Mouse (Mus musculus): Measurements from ENCODE around the gene Ccz1. TPM values are rescaled to one million over a fixed set of nuclear protein-coding genes. Genes with fewer than 3 reads are reported as not detected.

Gene Ccz1
- polyA plus RNA-seq, 1 experiment from 2014 or later: 97.2 TPM

DNA sequence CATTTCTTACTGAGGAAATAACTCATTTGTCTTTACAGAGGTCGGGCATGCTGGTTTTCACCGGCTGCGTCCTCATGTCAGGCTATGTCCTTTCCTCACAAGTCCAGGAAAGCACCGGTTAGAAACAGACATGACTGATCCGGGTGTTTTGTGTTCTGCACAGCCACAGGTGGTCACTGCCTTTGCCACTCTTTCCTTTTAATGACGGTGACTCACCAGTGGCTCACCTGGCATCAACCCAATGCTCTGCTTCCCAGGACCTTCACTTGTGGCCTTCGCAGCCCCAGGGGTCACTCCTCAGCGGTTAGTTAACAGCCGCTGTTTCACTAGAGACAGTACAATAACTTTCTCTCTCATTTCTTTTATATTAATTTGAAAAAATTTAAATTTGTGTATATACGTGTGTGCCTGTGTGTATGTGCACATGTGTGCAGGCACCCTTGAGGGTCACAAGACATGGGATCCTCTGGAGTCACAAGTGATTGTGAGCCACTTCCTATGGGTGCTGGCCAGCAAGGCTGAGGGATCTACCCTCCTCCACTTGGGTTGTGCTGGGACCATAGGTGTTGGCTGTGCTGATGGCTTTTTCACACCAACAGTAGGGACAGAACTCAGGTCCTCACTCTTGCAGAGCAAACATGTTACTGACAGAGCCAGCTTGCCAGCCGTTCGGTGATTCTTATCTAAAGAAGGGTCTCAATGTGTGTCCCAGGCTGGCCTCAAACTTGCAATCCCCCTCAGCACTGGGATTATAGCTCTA is 48.9 kb downstream of the Ccz1 start:
- no peak for ATAC-seq
- no peak overlapping the region for H3K27ac ChIP-seq (ENCODE audit: low read length)
- H3K4me2 ChIP-seq (ENCODE audit: low read length): no peak overlapping the region
- no peaks in the 10 kb centered on the region for H3K4me1 ChIP-seq (replicated peaks; ENCODE audit: control insufficient read depth, insufficient read depth, low read length)
- H3K36me3 ChIP-seq (ENCODE audit: control insufficient read depth, insufficient read depth): no peaks in the 10 kb centered on the region
- H3K27me3 ChIP-seq (replicated peaks; ENCODE audit: control insufficient read depth, insufficient read depth, low read length): no peaks in the 10 kb centered on the region
- H3K9ac ChIP-seq (replicated peaks; ENCODE audit: low read depth, low read length): no peak overlapping the region
- no peaks in the 10 kb centered on the region for H3K9me3 ChIP-seq (ENCODE audit: control insufficient read depth, low read length)
- H3K4me3 ChIP-seq (replicated peaks; ENCODE audit: low read length): no peak overlapping the region
- 89% methylated on average over 12 of the region's 12 CpGs for WGBS

- Histone ChIP-seq H3K27me3 (replicated peaks; ENCODE audit: control insufficient read depth, insufficient read depth, low read length) (no peaks in the 10 kb centered on the region), H3K4me2 (ENCODE audit: low read length) (no peak overlapping the region), H3K27ac (ENCODE audit: low read length) (no peak overlapping the region), H3K4me3 (replicated peaks; ENCODE audit: low read length) (no peak overlapping the region), H3K9ac (replicated peaks; ENCODE audit: low read depth, low read length) (no peak overlapping the region), H3K36me3 (ENCODE audit: control insufficient read depth, insufficient read depth) (no peaks in the 10 kb centered on the region), H3K9me3 (ENCODE audit: control insufficient read depth, low read length) (no peaks in the 10 kb centered on the region), H3K4me1 (replicated peaks; ENCODE audit: control insufficient read depth, insufficient read depth, low read length) (no peaks in the 10 kb centered on the region)
- ATAC-seq: no peak
- 90% methylated on average over 7 of the region's 8 CpGs for WGBS
These were observed 53.5 kb downstream of the Ccz1 start for GRCm38 (mm10) chr5:143961176-143961575.

- Histone ChIP-seq H3K27me3 (replicated peaks; ENCODE audit: control insufficient read depth, insufficient read depth, low read length) (no peaks in the 10 kb centered on the region), H3K9me3 (ENCODE audit: control insufficient read depth, low read length) (no peaks in the 10 kb centered on the region), H3K9ac (replicated peaks; ENCODE audit: low read depth, low read length) (no peak overlapping the region), H3K4me3 (replicated peaks; ENCODE audit: low read length) (no peak overlapping the region), H3K4me2 (ENCODE audit: low read length) (no peak overlapping the region), H3K36me3 (ENCODE audit: control insufficient read depth, insufficient read depth) (no peaks in the 10 kb centered on the region), H3K4me1 (replicated peaks; ENCODE audit: control insufficient read depth, insufficient read depth, low read length) (no peaks in the 10 kb centered on the region), H3K27ac (ENCODE audit: low read length) (no peak overlapping the region)
- 93% methylated on average over 11 of the region's 11 CpGs for WGBS
- no peak for ATAC-seq
These were observed 55.1 kb downstream of the Ccz1 start for GRCm38 (mm10) chr5:143959551-143959950.

- H3K27me3 ChIP-seq (replicated peaks; ENCODE audit: control insufficient read depth, insufficient read depth, low read length): no peaks in the 10 kb centered on the region
- H3K27ac ChIP-seq (ENCODE audit: low read length): no peak overlapping the region
- no peak overlapping the region for H3K4me3 ChIP-seq (replicated peaks; ENCODE audit: low read length)
- no peaks in the 10 kb centered on the region for H3K9me3 ChIP-seq (ENCODE audit: control insufficient read depth, low read length)
- no peak overlapping the region for H3K4me2 ChIP-seq (ENCODE audit: low read length)
- no peak for ATAC-seq
- 93% methylated on average over 6 of the region's 6 CpGs for WGBS
- H3K9ac ChIP-seq (replicated peaks; ENCODE audit: low read depth, low read length): no peak overlapping the region
- no peaks in the 10 kb centered on the region for H3K4me1 ChIP-seq (replicated peaks; ENCODE audit: control insufficient read depth, insufficient read depth, low read length)
- no peaks in the 10 kb centered on the region for H3K36me3 ChIP-seq (ENCODE audit: control insufficient read depth, insufficient read depth)
These were observed 57.6 kb downstream of the Ccz1 start for GRCm38 (mm10) chr5:143957101-143957500.

GRCm38 (mm10) chr5:143950016-143950415 is 64.7 kb downstream of the Ccz1 start:
- H3K9ac ChIP-seq (replicated peaks; ENCODE audit: low read depth, low read length): no peak overlapping the region
- H3K4me1 ChIP-seq (replicated peaks; ENCODE audit: control insufficient read depth, insufficient read depth, low read length): no peaks in the 10 kb centered on the region
- H3K36me3 ChIP-seq (ENCODE audit: control insufficient read depth, insufficient read depth): no peaks in the 10 kb centered on the region
- H3K9me3 ChIP-seq (ENCODE audit: control insufficient read depth, low read length): no peaks in the 10 kb centered on the region
- H3K4me2 ChIP-seq (ENCODE audit: low read length): no peak overlapping the region
- no peak overlapping the region for H3K4me3 ChIP-seq (replicated peaks; ENCODE audit: low read length)
- 55% methylated on average over 5 of the region's 5 CpGs for WGBS
- no peak for ATAC-seq
- no peak overlapping the region for H3K27ac ChIP-seq (ENCODE audit: low read length)
- H3K27me3 ChIP-seq (replicated peaks; ENCODE audit: control insufficient read depth, insufficient read depth, low read length): no peaks in the 10 kb centered on the region

- no peak for ATAC-seq
- WGBS: 89% methylated on average over 12 of the region's 12 CpGs
- no peak overlapping the region for H3K4me2 ChIP-seq (ENCODE audit: low read length)
These were observed 66.3 kb downstream of the Ccz1 start for GRCm38 (mm10) chr5:143948361-143948760.

DNA sequence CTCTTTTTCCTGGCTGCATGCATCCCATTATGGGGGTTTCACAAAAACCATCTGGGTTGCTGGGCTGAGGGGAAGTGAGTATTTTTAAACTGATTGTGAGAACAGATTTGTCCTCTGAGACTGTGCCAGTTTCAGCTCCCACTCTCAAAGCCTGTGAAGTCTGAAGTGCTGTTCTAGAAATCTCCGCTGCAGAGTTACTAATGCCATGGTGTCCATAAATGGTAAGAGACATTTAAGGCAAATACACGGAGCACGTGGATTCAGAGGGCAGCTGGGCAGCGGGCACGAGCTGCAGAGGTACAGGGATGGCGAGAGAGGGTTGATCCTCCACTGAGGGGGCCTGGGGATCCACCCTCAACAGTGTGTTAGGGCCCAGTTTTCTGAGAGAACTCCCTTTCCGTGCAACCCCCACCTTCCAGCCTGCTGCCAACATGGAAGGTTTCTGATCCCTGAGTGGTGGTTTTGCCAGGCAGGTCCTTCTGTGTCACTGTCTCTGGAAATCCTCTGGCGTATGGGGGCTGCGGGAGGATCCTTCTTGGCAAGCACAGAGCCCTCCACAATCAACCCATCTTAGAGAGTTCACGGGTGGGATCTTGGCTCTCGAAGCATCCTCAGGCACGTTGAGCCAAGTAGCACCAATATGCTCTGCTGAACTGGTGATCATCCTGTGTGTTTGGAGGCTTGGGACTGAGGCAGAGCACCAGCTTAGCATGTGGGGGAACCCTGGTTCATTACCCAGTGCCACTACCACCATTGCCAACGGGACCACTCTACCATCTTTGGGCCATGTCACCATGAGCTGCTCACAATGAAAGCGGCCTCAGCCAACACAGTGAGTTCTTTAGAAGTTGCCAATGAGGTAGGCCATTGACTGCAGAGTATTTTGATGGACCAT is 71.2 kb downstream of the Ccz1 start:
- no peak overlapping the region for H3K9ac ChIP-seq (replicated peaks; ENCODE audit: low read depth, low read length)
- peak overlapping the region; percentile 87 for H3K27ac ChIP-seq (ENCODE audit: low read length)
- no peaks in the 10 kb centered on the region for H3K36me3 ChIP-seq (ENCODE audit: control insufficient read depth, insufficient read depth)
- no peaks in the 10 kb centered on the region for H3K4me1 ChIP-seq (replicated peaks; ENCODE audit: control insufficient read depth, insufficient read depth, low read length)
- ATAC-seq: peak; percentile 82
- H3K4me3 ChIP-seq (replicated peaks; ENCODE audit: low read length): no peak overlapping the region
- no peak overlapping the region for H3K4me2 ChIP-seq (ENCODE audit: low read length)
- no peaks in the 10 kb centered on the region for H3K9me3 ChIP-seq (ENCODE audit: control insufficient read depth, low read length)
- no peaks in the 10 kb centered on the region for H3K27me3 ChIP-seq (replicated peaks; ENCODE audit: control insufficient read depth, insufficient read depth, low read length)
- WGBS: 76% methylated on average over 14 of the region's 14 CpGs

More at GRCm38 (mm10) chr5:143948361-143948760, 66.3 kb downstream of the Ccz1 start:
- no peak overlapping the region for H3K4me3 ChIP-seq (replicated peaks; ENCODE audit: low read length)
- H3K9me3 ChIP-seq (ENCODE audit: control insufficient read depth, low read length): no peaks in the 10 kb centered on the region
- H3K27me3 ChIP-seq (replicated peaks; ENCODE audit: control insufficient read depth, insufficient read depth, low read length): no peaks in the 10 kb centered on the region
- H3K4me1 ChIP-seq (replicated peaks; ENCODE audit: control insufficient read depth, insufficient read depth, low read length): no peaks in the 10 kb centered on the region
- no peak overlapping the region for H3K27ac ChIP-seq (ENCODE audit: low read length)
- no peaks in the 10 kb centered on the region for H3K36me3 ChIP-seq (ENCODE audit: control insufficient read depth, insufficient read depth)
- no peak overlapping the region for H3K9ac ChIP-seq (replicated peaks; ENCODE audit: low read depth, low read length)

DNA sequence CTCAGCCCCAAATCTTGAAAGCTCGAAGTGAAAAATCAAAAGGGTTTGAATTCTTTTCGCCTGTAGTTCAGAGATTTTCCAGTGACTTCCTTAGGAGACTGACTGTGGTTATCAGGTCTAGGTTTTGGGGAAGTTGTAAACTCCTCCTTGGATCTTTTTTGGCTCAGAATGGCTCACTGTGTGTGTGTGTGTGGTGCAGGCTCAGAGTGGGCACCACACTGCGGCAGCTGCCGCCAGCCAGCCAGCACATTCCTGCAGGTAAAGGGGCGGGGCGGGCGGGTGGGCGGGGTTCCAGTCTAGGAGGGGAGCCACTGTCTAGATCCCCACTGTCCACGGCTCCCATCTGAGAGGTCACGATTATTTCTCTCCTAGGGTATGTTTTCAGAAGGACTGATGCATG is 73.1 kb downstream of the Ccz1 start:
- H3K27ac ChIP-seq (ENCODE audit: low read length): no peak overlapping the region
- H3K4me2 ChIP-seq (ENCODE audit: low read length): no peak overlapping the region
- H3K9ac ChIP-seq (replicated peaks; ENCODE audit: low read depth, low read length): no peak overlapping the region
- no peaks in the 10 kb centered on the region for H3K4me1 ChIP-seq (replicated peaks; ENCODE audit: control insufficient read depth, insufficient read depth, low read length)
- no peaks in the 10 kb centered on the region for H3K36me3 ChIP-seq (ENCODE audit: control insufficient read depth, insufficient read depth)
- ATAC-seq: no peak
- H3K9me3 ChIP-seq (ENCODE audit: control insufficient read depth, low read length): no peaks in the 10 kb centered on the region
- 26% methylated on average over 9 of the region's 10 CpGs for WGBS
- no peak overlapping the region for H3K4me3 ChIP-seq (replicated peaks; ENCODE audit: low read length)
- H3K27me3 ChIP-seq (replicated peaks; ENCODE audit: control insufficient read depth, insufficient read depth, low read length): no peaks in the 10 kb centered on the region
